Mouse (Mus musculus) intestine, embryonic 15.5 days (tissue): ENCODE measurements at regions not wholly inside any gene's neighbourhood (a gene's known extent, or its start where the extent isn't known, plus 50 kb on each side); places are given as distances from the start of the nearest gene placed in this dataset.

Experiments
- ATAC-seq: fragments of 200-750 bp; cut with Nextera tagmentation; 2 replicates; pipeline ENCODE4 v1.8.0; 2017; ENCODE audit warnings: moderate TSS enrichment, moderate library complexity
- H3K27ac ChIP-seq: fragments of 300-500 bp; sonication (generic); 2 replicates; pipeline ENCODE4 v1.5.1; 2015; ENCODE audit warnings: mild to moderate bottlenecking, inconsistent platforms
- H3K27me3 ChIP-seq: fragments of 300-500 bp; sonication (generic); replicated peaks from 2 replicates; pipeline ENCODE4 v1.6.1; 2015; ENCODE audit warnings: inconsistent platforms
- H3K36me3 ChIP-seq: fragments of 300-500 bp; sonication (generic); 2 replicates; pipeline ENCODE4 v1.6.1; 2015; ENCODE audit warnings: inconsistent platforms
- H3K4me1 ChIP-seq: fragments of 300-500 bp; sonication (generic); replicated peaks from 2 replicates; pipeline ENCODE4 v1.6.1; 2015; ENCODE audit warnings: inconsistent platforms
- H3K4me2 ChIP-seq: fragments of 300-500 bp; sonication (generic); replicated peaks from 2 replicates; pipeline ENCODE4 v1.6.1; 2015; ENCODE audit warnings: mild to moderate bottlenecking, inconsistent platforms
- H3K4me3 ChIP-seq: fragments of 300-500 bp; sonication (generic); replicated peaks from 2 replicates; pipeline ENCODE4 v1.5.1; 2015; ENCODE audit warnings: inconsistent platforms
- H3K9ac ChIP-seq: fragments of 300-500 bp; sonication (generic); 2 replicates; pipeline ENCODE4 v1.6.1; 2015; ENCODE audit warnings: inconsistent platforms
- H3K9me3 ChIP-seq: fragments of 300-500 bp; sonication (generic); 2 replicates; pipeline ENCODE4 v1.6.1; 2016; ENCODE audit warnings: inconsistent platforms
- WGBS: fragments of 180-500 bp; shearing (Covaris S2); methylation state at CpG from one replicate; pipeline ENCODE4 v1.1.7; 2015; 5-methylcytosine and 5-hydroxymethylcytosine counted together

DNA sequence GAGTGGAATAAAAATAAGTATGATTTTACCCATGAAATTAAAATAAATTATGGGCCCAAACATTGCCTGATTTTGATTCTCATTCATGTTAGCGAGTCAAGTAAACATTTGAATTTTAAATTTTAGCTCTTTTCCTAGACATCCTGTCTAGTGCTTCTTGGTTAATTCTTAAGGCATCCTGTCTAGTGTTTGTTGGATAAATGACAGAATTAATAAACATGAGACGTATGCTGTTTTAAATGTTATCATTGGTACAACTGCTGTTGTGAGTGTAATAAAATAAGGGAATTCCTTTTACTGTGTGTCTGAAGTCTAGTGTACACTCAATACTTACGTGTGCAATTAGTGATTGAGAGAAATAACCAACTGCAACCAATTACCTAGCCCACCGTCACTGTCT is 149.0 kb upstream of the Trpm3 start:
- ATAC-seq, result no peak
- 68% methylated on average over 4 of the region's 4 CpGs for WGBS
- Histone ChIP-seq H3K27me3 (no peaks in the 10 kb centered on the region), H3K36me3 (no peaks in the 10 kb centered on the region), H3K4me3 (no peak overlapping the region), H3K4me1 (no peaks in the 10 kb centered on the region), H3K27ac (no peak overlapping the region), H3K4me2 (no peak overlapping the region), H3K9me3 (no peaks in the 10 kb centered on the region), H3K9ac (no peak overlapping the region)

GRCm38 (mm10) chr19:21990970-21991369 is 147.9 kb upstream of the Trpm3 start:
- H3K9ac ChIP-seq, result no peak overlapping the region
- H3K27me3 ChIP-seq, result no peaks in the 10 kb centered on the region
- WGBS, result 82% methylated on average over 4 of the region's 4 CpGs
- H3K36me3 ChIP-seq, result no peaks in the 10 kb centered on the region
- no peaks in the 10 kb centered on the region for H3K9me3 ChIP-seq
- H3K4me2 ChIP-seq, result no peak overlapping the region
- H3K4me3 ChIP-seq, result no peak overlapping the region
- no peak overlapping the region for H3K27ac ChIP-seq
- no peaks in the 10 kb centered on the region for H3K4me1 ChIP-seq
- no peak for ATAC-seq

DNA sequence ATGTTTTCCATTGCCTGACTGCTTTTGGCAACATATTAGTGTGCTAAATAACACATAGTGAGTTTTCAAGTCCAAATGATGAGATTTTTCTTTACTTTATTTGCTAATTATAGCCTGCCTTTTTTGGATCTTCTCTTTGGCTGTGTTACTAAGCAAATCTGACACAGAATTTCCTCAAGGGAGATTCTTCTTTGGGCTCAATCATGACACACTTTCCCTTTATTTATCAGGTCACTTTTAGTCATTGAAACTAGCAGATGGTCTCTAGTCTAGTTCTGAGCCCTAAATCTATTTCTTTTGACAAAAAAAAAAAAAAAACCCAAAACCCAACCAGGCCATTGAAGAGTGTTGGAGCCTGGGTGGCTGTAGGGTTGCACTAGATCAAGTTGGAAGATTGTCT is 147.4 kb upstream of the Trpm3 start:
- Histone ChIP-seq H3K36me3 (no peaks in the 10 kb centered on the region), H3K27ac (no peak overlapping the region), H3K4me1 (no peaks in the 10 kb centered on the region), H3K9ac (no peak overlapping the region), H3K9me3 (no peaks in the 10 kb centered on the region), H3K4me3 (no peak overlapping the region), H3K27me3 (no peaks in the 10 kb centered on the region), H3K4me2 (no peak overlapping the region)
- ATAC-seq, result no peak

DNA sequence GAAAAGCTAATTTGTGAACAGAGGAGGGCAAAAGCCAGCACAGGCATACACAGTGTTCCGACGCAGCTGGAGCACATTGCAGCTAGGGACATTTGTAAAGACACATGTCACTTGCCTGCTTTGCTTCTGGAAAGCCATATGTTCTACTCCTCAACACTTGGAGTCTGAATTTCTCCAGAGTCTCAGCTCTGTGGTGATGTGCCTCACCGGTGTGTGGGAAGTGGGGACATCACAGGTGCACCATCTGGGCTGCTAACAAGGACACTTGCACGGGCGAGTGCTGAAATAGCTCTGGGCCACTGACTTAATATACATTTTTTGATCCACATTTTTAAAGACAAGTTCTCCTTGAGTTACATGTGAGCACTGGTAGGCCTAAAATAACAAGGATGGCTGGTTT is 139.2 kb upstream of the Trpm3 start:
- ATAC-seq, result no peak

GRCm38 (mm10) chr19:22008053-22008935 is 130.6 kb upstream of the Trpm3 start:
- Histone ChIP-seq H3K4me2 (no peak overlapping the region), H3K9ac (no peak overlapping the region), H3K36me3 (no peaks in the 10 kb centered on the region), H3K4me3 (no peak overlapping the region), H3K9me3 (no peaks in the 10 kb centered on the region), H3K27ac (no peak overlapping the region), H3K4me1 (no peaks in the 10 kb centered on the region), H3K27me3 (no peaks in the 10 kb centered on the region)
- WGBS, result 82% methylated on average over 13 of the region's 13 CpGs
- ATAC-seq, result no peak

More for the DNA sequence above, 139.2 kb upstream of the Trpm3 start:
- no peak overlapping the region for H3K9ac ChIP-seq
- H3K36me3 ChIP-seq, result no peaks in the 10 kb centered on the region
- H3K27ac ChIP-seq, result no peak overlapping the region
- WGBS, result 81% methylated on average over 5 of the region's 5 CpGs
- no peak overlapping the region for H3K4me2 ChIP-seq
- no peak overlapping the region for H3K4me3 ChIP-seq
- H3K27me3 ChIP-seq, result no peaks in the 10 kb centered on the region
- H3K9me3 ChIP-seq, result no peaks in the 10 kb centered on the region
- H3K4me1 ChIP-seq, result no peaks in the 10 kb centered on the region

- no peaks in the 10 kb centered on the region for H3K27me3 ChIP-seq
- H3K4me2 ChIP-seq, result no peak overlapping the region
- no peak overlapping the region for H3K27ac ChIP-seq
- no peak overlapping the region for H3K4me3 ChIP-seq
- no peaks in the 10 kb centered on the region for H3K36me3 ChIP-seq
- H3K4me1 ChIP-seq, result no peaks in the 10 kb centered on the region
- H3K9ac ChIP-seq, result no peak overlapping the region
- WGBS, result 73% methylated on average over 5 of the region's 5 CpGs
- no peaks in the 10 kb centered on the region for H3K9me3 ChIP-seq
- no peak for ATAC-seq
These were observed 128.6 kb upstream of the Trpm3 start for GRCm38 (mm10) chr19:22010239-22010638.

DNA sequence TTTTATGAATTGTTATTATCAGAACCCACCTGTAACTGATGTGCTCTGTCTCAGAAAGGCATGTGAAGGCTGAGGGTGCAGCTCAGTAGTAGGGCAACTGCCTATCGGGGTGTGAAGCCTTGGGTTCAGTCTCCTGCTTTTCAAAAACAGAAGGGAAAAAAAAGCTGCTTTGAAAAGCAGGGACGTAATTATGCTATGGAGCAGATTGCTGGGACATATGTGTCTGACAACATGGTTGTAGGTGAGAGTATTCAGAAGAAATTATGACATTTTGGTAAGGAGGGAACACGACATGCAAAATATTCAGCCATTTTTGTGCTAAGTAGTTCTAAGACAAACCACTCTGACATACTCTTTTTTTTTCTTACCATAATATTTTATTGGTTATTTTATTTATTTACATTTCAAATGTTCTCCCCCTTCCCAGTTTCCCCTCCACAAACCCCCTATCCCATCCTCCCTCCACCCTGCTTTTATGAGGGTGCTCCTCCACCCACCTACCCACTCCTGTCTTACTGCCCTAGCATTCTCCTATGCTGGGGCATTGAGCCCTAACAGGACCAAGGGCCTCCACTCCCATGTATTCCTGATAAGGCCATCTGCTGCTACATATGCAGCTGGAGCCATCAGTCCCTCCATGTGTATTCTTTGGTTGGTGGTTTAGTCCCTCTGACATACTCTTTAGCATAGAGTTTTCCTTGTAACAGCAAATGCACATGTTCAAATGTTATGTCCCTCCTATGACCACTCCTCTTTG is 122.8 kb upstream of the Trpm3 start:
- no peak overlapping the region for H3K9ac ChIP-seq
- H3K4me2 ChIP-seq, result no peak overlapping the region
- 91% methylated on average over 3 of the region's 3 CpGs for WGBS
- no peak overlapping the region for H3K27ac ChIP-seq
- no peaks in the 10 kb centered on the region for H3K36me3 ChIP-seq
- H3K4me3 ChIP-seq, result no peak overlapping the region
- ATAC-seq, result no peak
- no peaks in the 10 kb centered on the region for H3K27me3 ChIP-seq
- H3K4me1 ChIP-seq, result no peaks in the 10 kb centered on the region
- H3K9me3 ChIP-seq, result no peaks in the 10 kb centered on the region

GRCm38 (mm10) chr19:22017425-22017824 is 121.4 kb upstream of the Trpm3 start:
- H3K4me2 ChIP-seq, result no peak overlapping the region
- no peak overlapping the region for H3K9ac ChIP-seq
- no peaks in the 10 kb centered on the region for H3K36me3 ChIP-seq
- no peaks in the 10 kb centered on the region for H3K4me1 ChIP-seq
- H3K4me3 ChIP-seq, result no peak overlapping the region
- H3K27ac ChIP-seq, result no peak overlapping the region
- no peaks in the 10 kb centered on the region for H3K9me3 ChIP-seq
- WGBS, result 79% methylated on average over 2 of the region's 2 CpGs
- ATAC-seq, result no peak
- H3K27me3 ChIP-seq, result no peaks in the 10 kb centered on the region

DNA sequence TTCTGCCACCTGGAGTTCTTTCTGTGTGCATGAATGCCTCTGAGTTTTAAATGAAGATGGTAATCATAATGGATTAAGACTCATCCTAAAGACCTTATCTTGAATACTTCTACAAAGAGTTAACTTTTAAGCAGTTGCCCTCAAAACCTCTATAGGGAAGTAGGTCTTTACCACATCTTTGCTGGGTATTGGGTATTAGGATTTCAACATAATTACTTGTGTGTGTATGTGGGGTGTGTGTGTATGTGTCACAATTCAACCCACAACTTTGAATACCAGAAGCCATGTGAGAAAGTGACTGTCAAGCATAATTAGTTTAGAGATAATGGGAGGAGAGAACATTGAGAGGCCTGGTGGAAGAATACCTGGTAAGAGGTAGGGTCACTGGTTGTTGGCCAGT is 111.3 kb upstream of the Trpm3 start:
- Histone ChIP-seq H3K9ac (no peak overlapping the region), H3K9me3 (no peaks in the 10 kb centered on the region), H3K4me3 (no peak overlapping the region), H3K36me3 (no peaks in the 10 kb centered on the region), H3K27ac (no peak overlapping the region), H3K4me2 (no peak overlapping the region), H3K4me1 (no peaks in the 10 kb centered on the region), H3K27me3 (no peaks in the 10 kb centered on the region)
- ATAC-seq, result no peak

DNA sequence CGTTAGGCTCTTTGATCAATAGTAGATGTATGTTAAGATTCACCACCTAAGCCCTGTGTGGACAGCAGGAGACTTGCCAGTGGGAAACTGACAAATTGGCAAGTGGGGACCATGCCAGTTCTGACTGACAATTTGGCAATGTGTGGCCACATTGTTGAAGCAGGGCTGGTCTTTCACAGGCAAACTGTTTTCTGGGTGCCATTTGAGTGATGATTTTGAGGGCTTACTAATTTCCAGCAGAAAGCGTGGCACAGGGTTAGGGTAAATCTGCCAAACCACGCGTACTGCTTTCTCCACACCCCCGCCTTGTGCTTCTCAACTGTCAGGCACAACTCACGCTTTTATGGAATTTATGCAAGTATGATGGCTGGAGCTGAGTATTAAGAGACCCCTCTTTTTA is 91.2 kb upstream of the Trpm3 start:
- ATAC-seq, result no peak
- no peaks in the 10 kb centered on the region for H3K9me3 ChIP-seq
- H3K4me1 ChIP-seq, result no peaks in the 10 kb centered on the region
- H3K27ac ChIP-seq, result no peak overlapping the region
- H3K27me3 ChIP-seq, result no peaks in the 10 kb centered on the region
- H3K4me2 ChIP-seq, result no peak overlapping the region
- no peak overlapping the region for H3K9ac ChIP-seq
- no peak overlapping the region for H3K4me3 ChIP-seq
- WGBS, result 78% methylated on average over 6 of the region's 6 CpGs
- no peaks in the 10 kb centered on the region for H3K36me3 ChIP-seq

DNA sequence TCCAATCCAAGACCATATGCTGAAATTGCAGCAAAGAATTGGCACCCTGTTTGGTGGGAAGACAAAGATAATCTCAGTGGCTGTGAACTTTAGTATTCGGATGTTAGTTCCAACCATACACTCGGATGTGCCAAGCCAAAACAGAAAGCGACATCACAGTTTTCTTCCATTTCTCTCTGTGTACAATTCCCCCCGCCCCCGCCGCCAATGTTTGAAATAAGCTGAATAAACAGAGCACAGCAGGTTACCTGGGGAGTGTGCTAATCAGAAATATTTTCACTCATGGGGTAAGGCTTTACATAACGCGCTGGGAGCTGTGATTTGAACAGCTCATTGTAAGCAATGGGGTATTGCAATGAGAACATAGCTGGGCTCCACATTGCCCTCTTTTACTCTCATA is 72.5 kb upstream of the Trpm3 start:
- 63% methylated on average over 8 of the region's 8 CpGs for WGBS
- ATAC-seq, result no peak

GRCm38 (mm10) chr19:22070246-22071030 is 68.4 kb upstream of the Trpm3 start:
- Histone ChIP-seq H3K4me2 (no peak overlapping the region), H3K4me3 (no peak overlapping the region), H3K27ac (no peak overlapping the region), H3K9me3 (no peaks in the 10 kb centered on the region), H3K9ac (no peak overlapping the region), H3K36me3 (no peaks in the 10 kb centered on the region), H3K4me1 (no peaks in the 10 kb centered on the region), H3K27me3 (no peaks in the 10 kb centered on the region)
- ATAC-seq, result no peak
- 72% methylated on average over 15 of the region's 15 CpGs for WGBS

More for the DNA sequence above, 72.5 kb upstream of the Trpm3 start:
- Histone ChIP-seq H3K9me3 (no peaks in the 10 kb centered on the region), H3K9ac (no peak overlapping the region), H3K4me3 (no peak overlapping the region), H3K4me1 (no peaks in the 10 kb centered on the region), H3K4me2 (no peak overlapping the region), H3K27me3 (no peaks in the 10 kb centered on the region), H3K27ac (no peak overlapping the region), H3K36me3 (no peaks in the 10 kb centered on the region)
